Mouse (Mus musculus) lung, embryonic 15.5 days (tissue): ENCODE data around the gene Rasip1. TPM values are rescaled to one million over a fixed set of nuclear protein-coding genes. Genes with fewer than 3 reads are reported as not detected.
"Not testable (repeated sequence)": the region's sequence is repeated elsewhere in the genome, so short reads cannot be mapped to it uniquely, and the experiment has no call there.

Experiments used
- ATAC-seq: fragments of 200-750 bp; cut with Nextera tagmentation; 2 replicates; pipeline ENCODE4 v1.8.0; 2017; ENCODE audit warnings: moderate number of reproducible peaks, borderline replicate concordance; ENCODE audit not compliant: low FRiP score, low TSS enrichment; ENCODE audit errors: extremely low read depth
- H3K27ac ChIP-seq: fragments of 300-500 bp; sonication (generic); 2 replicates; pipeline ENCODE4 v1.5.1; 2015; ENCODE audit warnings: moderate library complexity, mild to moderate bottlenecking, inconsistent platforms
- H3K27me3 ChIP-seq: fragments of 300-500 bp; sonication (generic); 2 replicates; pipeline ENCODE4 v1.6.1; 2015; ENCODE audit warnings: inconsistent platforms
- H3K36me3 ChIP-seq: fragments of 300-500 bp; sonication (generic); 2 replicates; pipeline ENCODE4 v1.6.1; 2015; ENCODE audit warnings: inconsistent platforms
- H3K4me1 ChIP-seq: fragments of 300-500 bp; sonication (generic); 2 replicates; pipeline ENCODE4 v1.6.1; 2015; ENCODE audit warnings: inconsistent platforms
- H3K4me2 ChIP-seq: fragments of 300-500 bp; sonication (generic); 2 replicates; pipeline ENCODE4 v1.6.1; 2015; ENCODE audit warnings: inconsistent platforms, mild to moderate bottlenecking, moderate library complexity
- H3K4me3 ChIP-seq: fragments of 300-500 bp; sonication (generic); 2 replicates; pipeline ENCODE4 v1.5.1; 2015; ENCODE audit warnings: mild to moderate bottlenecking, inconsistent platforms
- H3K9ac ChIP-seq: fragments of 300-500 bp; sonication (generic); 2 replicates; pipeline ENCODE4 v1.6.1; 2015; ENCODE audit warnings: inconsistent platforms
- H3K9me3 ChIP-seq: fragments of 300-500 bp; sonication (generic); 2 replicates; pipeline ENCODE4 v1.6.1; 2016; ENCODE audit warnings: inconsistent platforms
- WGBS: fragments of 180-500 bp; shearing (Covaris S2); methylation state at CpG from one replicate; pipeline ENCODE4 v1.1.7; 2015; 5-methylcytosine and 5-hydroxymethylcytosine counted together
- polyA plus RNA-seq: library from polyadenylated mRNA; unstranded; fragments of >200 nt; fragmentation: Nextera tagmentation; extraction: Ambion mirVana; gene quantifications from 2 replicates; pipeline ENCODE4 v1.2.1, GENCODE M21; 2015

Gene Rasip1
- polyA plus RNA-seq, 1 experiment from 2014 or later, result 32.4 TPM

DNA sequence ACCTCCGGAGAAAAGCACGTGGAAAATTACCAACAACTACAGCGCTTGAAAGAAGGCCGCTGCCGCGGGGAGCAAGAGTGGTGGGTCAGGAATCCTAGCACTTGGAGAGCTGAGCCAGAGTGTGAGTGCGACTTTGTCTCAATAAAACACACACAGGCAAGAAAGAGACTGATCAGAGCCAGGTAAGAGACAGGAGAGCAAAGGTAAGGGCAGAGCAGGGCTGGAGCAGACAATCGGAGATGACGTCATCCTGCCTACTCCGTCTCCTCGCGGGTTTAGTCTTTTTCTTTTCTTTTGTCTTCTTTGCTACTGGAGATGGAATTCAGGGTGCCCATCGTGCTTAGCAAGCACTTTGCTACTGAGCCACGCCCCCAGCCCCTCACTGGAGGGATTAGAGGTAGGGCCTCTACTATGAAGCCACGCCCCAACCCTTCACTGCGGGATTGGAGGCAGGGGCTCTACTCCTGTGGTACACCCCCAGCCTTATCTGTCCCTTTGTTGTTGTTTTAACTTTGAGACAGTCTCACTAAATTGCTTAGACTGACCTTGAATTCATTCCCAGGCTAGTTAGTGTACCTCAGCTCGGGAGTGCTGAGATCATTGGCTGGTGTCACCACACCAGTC lies 27.2 kb downstream of the Rasip1 start:
- 26% methylated on average over 17 of the region's 17 CpGs for WGBS
- Histone ChIP-seq H3K27me3 (no peaks in the 10 kb centered on the region), H3K9ac (no peak overlapping the region), H3K36me3 (no peaks in the 10 kb centered on the region), H3K4me3 (peak overlapping the region; percentile 12; the same call in 1 of the 2 replicates), H3K4me2 (peak overlapping the region; percentile 50), H3K27ac (no peak overlapping the region), H3K4me1 (peaks cover 7% of the 10 kb centered on the region), H3K9me3 (no peaks in the 10 kb centered on the region)
- ATAC-seq, result peak; percentile 46; the same call in 1 of the 2 replicates

DNA sequence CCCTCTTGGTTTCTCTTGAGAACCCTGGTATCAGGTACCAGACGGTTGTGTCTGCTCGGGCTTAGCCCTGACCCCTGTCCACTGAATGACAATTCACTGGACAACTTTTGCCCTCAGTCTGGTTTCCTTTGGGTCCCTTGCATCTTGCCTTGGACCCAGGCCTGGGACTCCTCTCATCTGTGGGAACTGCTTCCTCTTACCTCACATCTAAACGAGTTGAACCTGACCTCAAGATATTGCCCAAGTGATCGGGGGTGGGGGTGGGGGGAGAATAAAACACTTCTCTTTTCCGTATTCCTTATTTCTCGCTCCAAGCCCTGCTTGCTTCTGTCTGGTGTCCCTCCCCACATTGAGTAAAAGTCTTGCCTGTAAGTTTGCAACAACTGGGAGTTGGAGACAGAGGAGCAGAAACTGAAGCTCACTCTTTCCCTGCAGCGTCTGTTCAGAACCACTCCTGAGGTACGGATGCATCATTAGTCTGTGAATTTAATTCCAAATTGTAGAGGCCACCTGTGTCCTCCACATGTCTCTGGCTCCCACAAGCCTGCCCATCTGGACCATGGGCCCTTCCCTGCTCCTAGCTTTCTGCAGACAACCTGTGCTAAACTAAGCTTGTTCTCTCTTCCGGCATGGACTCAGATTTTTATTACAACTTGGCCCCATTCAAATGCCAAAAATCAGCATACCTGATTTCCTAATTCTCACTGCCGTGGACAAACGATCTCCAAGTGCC lies 33.6 kb downstream of the Rasip1 start:
- H3K27ac ChIP-seq, result no peak overlapping the region
- no peaks in the 10 kb centered on the region for H3K27me3 ChIP-seq
- 72% methylated on average over 11 of the region's 11 CpGs for WGBS
- peaks cover 17% of the 10 kb centered on the region for H3K4me1 ChIP-seq
- H3K4me3 ChIP-seq, result no peak overlapping the region
- no peaks in the 10 kb centered on the region for H3K36me3 ChIP-seq
- no peak overlapping the region for H3K4me2 ChIP-seq
- H3K9ac ChIP-seq, result no peak overlapping the region
- ATAC-seq, result no peak
- no peaks in the 10 kb centered on the region for H3K9me3 ChIP-seq

DNA sequence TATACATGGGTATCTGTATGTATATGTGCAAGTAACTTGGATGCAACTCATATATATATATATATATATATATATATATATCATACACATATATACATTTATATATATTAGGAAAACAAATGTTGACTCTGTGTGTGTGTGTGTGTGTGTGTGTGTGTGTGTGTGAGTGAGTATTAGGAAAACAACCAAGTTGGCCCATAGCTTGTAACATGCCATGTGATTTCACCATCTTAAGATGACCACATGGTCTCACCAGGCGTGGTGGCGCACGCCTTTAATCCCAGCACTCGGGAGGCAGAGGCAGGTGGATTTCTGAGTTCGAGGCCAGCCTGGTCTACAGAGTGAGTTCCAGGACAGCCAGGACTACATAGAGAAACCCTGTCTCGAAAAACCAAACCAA lies 34.4 kb downstream of the Rasip1 start:
- WGBS, result 86% methylated on average over 6 of the region's 6 CpGs
- not testable (repeated sequence) for ATAC-seq
- peaks cover 18% of the 10 kb centered on the region for H3K4me1 ChIP-seq

DNA sequence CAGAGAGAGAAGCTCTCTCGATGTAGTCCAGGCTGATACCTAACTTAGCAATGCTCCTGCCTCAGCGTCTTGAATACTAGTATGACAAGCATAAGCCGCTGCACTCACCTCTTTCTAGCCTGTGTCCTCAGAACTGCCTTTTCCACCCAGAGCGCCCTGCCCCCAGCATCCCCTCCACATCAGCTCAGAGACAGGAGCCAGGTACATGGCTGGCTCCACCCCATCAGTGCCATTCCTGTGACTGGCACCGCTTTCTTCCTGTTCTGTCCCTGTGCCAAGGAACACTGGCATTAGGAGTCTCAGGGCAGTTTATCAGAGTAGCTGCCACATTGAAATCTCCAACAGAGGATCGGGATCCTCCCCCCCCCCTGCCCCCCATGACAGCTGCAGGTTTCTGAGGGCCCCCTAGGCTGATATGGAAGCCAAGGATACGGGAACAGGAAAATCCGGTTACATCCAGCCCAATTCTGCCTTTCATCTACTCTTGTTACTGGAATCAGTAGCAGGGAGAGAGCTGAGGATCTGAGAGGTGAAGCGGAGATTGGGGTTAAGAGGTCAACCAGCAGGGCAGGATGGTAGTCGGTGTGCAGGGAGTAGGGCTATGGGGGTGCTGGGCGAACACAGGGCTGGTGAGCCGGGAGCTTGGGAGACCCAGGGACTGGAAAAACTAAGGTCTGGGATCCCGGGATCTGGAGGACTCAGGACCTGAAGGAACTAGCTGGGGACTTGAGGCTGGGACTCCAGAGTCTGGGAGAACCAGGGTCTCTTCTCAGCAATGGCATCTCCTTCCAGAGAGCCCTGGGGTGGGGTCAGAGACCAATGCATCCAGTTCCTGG lies 38.2 kb downstream of the Rasip1 start:
- H3K4me1 ChIP-seq, result peaks cover 20% of the 10 kb centered on the region
- H3K27me3 ChIP-seq, result no peaks in the 10 kb centered on the region
- 0 out of 2 replicates have a peak, but pooled peaks have one; percentile 27 for ATAC-seq
- no peak overlapping the region for H3K4me3 ChIP-seq
- no peaks in the 10 kb centered on the region for H3K9me3 ChIP-seq
- H3K36me3 ChIP-seq, result no peaks in the 10 kb centered on the region
- H3K27ac ChIP-seq, result no peak overlapping the region
- no peak overlapping the region for H3K9ac ChIP-seq
- H3K4me2 ChIP-seq, result peak overlapping the region; percentile 11; the same call in 1 of the 2 replicates
- 36% methylated on average over 13 of the region's 13 CpGs for WGBS

More for the DNA sequence above, 34.4 kb downstream of the Rasip1 start:
- not testable (repeated sequence) for H3K9ac ChIP-seq, H3K4me3 ChIP-seq, H3K36me3 ChIP-seq, H3K27me3 ChIP-seq, H3K27ac ChIP-seq, H3K4me2 ChIP-seq, H3K9me3 ChIP-seq

GRCm38 (mm10) chr7:45666161-45666560 lies 38.9 kb downstream of the Rasip1 start, which contains the start of gene Fut2:
Fut2 (minus strand) TSS chr7:45666394.
- no peak within 1 kb of the TSS for H3K27ac ChIP-seq
- H3K36me3 ChIP-seq, result no peaks in the 10 kb centered on the region
- H3K27me3 ChIP-seq, result no peaks in the 10 kb centered on the region
- H3K4me3 ChIP-seq, result no peak within 1 kb of the TSS
- WGBS, result 78% methylated on average over 7 of the region's 7 CpGs
- H3K9me3 ChIP-seq, result no peaks in the 10 kb centered on the region
- H3K9ac ChIP-seq, result no peak within 1 kb of the TSS
- peak within 1 kb of the TSS; percentile 11; the same call in 1 of the 2 replicates for H3K4me2 ChIP-seq
- peaks cover 20% of the 10 kb centered on the region for H3K4me1 ChIP-seq
- no peak for ATAC-seq

DNA sequence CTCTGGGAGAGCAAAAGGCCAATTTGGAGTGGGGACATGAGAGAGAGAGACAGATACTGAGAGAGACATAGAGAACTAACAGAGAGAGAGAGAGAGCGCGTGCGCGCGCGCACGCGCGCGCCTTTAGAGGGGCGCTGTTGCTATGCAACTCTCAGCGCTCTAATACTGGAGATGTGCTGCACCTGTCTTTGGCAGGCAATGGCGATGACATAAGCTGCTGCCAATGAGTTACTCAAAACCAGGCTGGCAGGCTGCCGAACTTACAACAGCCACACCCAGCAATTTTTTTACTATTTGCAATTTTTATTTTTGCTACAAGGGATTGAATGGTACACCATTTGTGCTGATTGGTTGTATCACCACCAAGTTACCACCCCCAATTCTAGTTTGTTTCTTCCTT lies 40.5 kb downstream of the Rasip1 start:
- Histone ChIP-seq H3K27ac (no peak overlapping the region), H3K4me2 (no peak overlapping the region), H3K4me1 (peaks cover 20% of the 10 kb centered on the region), H3K27me3 (no peaks in the 10 kb centered on the region), H3K4me3 (no peak overlapping the region), H3K36me3 (no peaks in the 10 kb centered on the region), H3K9ac (no peak overlapping the region), H3K9me3 (no peaks in the 10 kb centered on the region)
- ATAC-seq, result no peak
- 63% methylated on average over 14 of the region's 14 CpGs for WGBS

DNA sequence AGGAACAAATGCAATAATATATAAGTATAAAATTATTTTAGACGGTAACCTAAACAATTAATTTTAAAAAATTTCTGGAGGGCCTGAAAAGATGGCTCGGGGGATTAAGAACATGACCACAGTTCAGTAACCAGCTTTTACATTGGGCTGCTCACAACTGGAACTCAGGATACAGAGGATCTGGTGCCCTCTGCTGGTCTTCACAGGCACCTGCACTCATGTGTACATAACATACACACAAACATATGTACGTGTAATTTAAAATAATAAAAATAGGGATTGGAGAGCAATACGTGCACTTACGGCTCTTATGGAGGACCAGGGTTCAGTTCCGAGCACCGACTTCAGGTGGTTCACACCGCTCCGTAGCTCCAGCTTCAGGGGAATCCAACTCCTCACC lies 41.6 kb downstream of the Rasip1 start:
- no peak for ATAC-seq
- WGBS, result 95% methylated on average over 9 of the region's 9 CpGs
- no peaks in the 10 kb centered on the region for H3K36me3 ChIP-seq
- no peak overlapping the region for H3K9ac ChIP-seq
- no peak overlapping the region for H3K4me3 ChIP-seq
- H3K4me1 ChIP-seq, result peaks cover 20% of the 10 kb centered on the region
- no peaks in the 10 kb centered on the region for H3K27me3 ChIP-seq
- H3K4me2 ChIP-seq, result no peak overlapping the region
- H3K27ac ChIP-seq, result no peak overlapping the region
- H3K9me3 ChIP-seq, result no peaks in the 10 kb centered on the region

DNA sequence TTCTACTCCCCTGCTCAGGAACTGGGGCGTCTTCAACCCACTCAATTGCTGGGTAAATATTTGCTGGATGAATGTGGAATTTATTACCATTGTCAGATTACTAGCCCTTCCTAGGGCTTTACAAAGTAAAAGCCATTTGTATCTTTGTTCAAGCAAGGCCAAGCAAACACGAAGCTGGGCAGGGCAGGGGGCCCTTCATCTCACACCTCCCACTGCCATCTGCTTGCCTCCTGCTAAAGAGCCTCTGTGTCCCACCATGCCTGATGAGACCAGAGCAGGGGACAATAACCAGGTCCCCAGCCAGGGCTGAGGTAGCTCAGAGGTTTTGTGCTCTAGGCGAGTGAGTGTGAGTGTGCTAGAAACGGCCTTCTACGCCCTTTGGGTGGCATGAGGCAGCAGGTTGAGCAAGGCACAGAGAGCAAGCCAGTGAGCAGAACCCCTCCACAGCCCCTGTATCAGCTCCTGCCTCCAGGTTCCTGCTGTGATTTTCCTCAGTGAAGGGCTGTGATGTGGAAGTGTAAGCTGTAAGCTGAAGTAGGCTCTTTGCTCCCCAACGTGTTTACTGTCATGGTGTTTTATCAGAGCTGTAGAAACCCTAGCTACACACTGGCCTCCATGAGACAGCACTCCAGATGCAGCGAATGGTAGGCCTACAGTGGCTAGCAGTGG lies 50.5 kb downstream of the Rasip1 start:
- H3K9ac ChIP-seq, result no peak overlapping the region
- WGBS, result 46% methylated on average over 7 of the region's 7 CpGs
- no peak overlapping the region for H3K4me3 ChIP-seq
- H3K36me3 ChIP-seq, result no peaks in the 10 kb centered on the region
- H3K4me1 ChIP-seq, result peaks cover 13% of the 10 kb centered on the region; the same call in 1 of the 2 replicates
- H3K4me2 ChIP-seq, result no peak overlapping the region
- ATAC-seq, result no peak
- no peaks in the 10 kb centered on the region for H3K9me3 ChIP-seq
- no peaks in the 10 kb centered on the region for H3K27me3 ChIP-seq
- H3K27ac ChIP-seq, result no peak overlapping the region

DNA sequence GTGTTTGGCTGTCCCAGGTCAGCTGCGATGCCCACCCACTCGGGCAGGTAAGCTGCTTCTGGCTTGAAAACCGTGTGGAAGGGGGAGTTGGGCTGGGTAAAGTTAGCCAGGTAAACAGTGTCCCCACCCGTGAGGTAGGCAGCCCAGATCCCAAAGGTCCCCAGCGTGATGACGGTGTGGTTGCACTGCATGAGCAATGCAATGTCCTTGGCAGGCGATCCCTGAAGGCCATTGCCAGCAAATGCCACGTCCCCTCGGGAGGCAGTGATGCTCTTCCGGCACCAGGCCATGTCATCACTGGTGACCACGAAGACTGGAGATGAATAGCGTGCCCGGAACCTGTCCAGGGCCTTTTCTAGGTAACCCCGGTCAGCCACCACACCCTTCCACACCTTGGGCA lies 51.2 kb downstream of the Rasip1 start:
- ATAC-seq, result no peak
- Histone ChIP-seq H3K27ac (no peak overlapping the region), H3K27me3 (no peaks in the 10 kb centered on the region), H3K9ac (no peak overlapping the region), H3K36me3 (no peaks in the 10 kb centered on the region), H3K9me3 (no peaks in the 10 kb centered on the region), H3K4me2 (no peak overlapping the region), H3K4me1 (peaks cover 13% of the 10 kb centered on the region; the same call in 1 of the 2 replicates), H3K4me3 (no peak overlapping the region)
- WGBS, result 91% methylated on average over 14 of the region's 14 CpGs

GRCm38 (mm10) chr7:45679966-45680621 lies 52.8 kb downstream of the Rasip1 start:
- Histone ChIP-seq H3K27me3 (no peaks in the 10 kb centered on the region), H3K9me3 (no peaks in the 10 kb centered on the region), H3K27ac (peak overlapping the region; percentile 35), H3K9ac (no peak overlapping the region), H3K4me2 (no peak overlapping the region), H3K36me3 (no peaks in the 10 kb centered on the region), H3K4me3 (no peak overlapping the region), H3K4me1 (peaks cover 13% of the 10 kb centered on the region; the same call in 1 of the 2 replicates)
- ATAC-seq, result no peak
- WGBS, result 63% methylated on average over 14 of the region's 14 CpGs
